8 mouse cellular contexts compared by ENCODE assay signal in genomic region chr19:16435531-16436231, GRCm38 (mm10). TPM values are rescaled to one million over a fixed set of nuclear protein-coding genes. Genes with fewer than 3 reads are reported as not detected.
A peak's percentile ranks its signal among the peaks of the same experiment; 100 is the strongest.
DNase-seq lines count a peak whose midpoint lies in the region; ATAC-seq lines count a peak whose summit lies in the region.

Gene Gna14, plus strand, starts transcription at chr19:16435762.

- no peaks in the 10 kb centered on the region for H3K36me3 ChIP-seq in forebrain, embryonic 16.5 days (ENCODE audit: control insufficient read depth, insufficient read depth)
- no peaks in the 10 kb centered on the region for H3K36me3 ChIP-seq in hindbrain, embryonic 10.5 days

- no peak within 1 kb of the TSS for H3K27ac ChIP-seq in forebrain, embryonic 16.5 days (ENCODE audit: low read length)
- peak within 1 kb of the TSS; percentile 59; the same call in 1 of the 2 replicates for H3K27ac ChIP-seq in hindbrain, embryonic 10.5 days

- peak within 1 kb of the TSS; percentile 77 for H3K4me2 ChIP-seq in forebrain, embryonic 16.5 days (ENCODE audit: low read length)

- H3K9me3 ChIP-seq in forebrain, embryonic 16.5 days (ENCODE audit: control insufficient read depth, low read length) = no peaks in the 10 kb centered on the region
- H3K9me3 ChIP-seq in hindbrain, embryonic 10.5 days = no peaks in the 10 kb centered on the region

- ATAC-seq in forebrain, embryonic 16.5 days = peak; percentile 62
- ATAC-seq in megakaryocyte, adult 5-6 weeks (ENCODE audit: poor library complexity, severe bottlenecking) = peak; percentile 86

- DNase-seq in T-cell, adult 2 months (ENCODE audit: low spot score) = peak; percentile 29
- DNase-seq in cerebellum, adult 8-10 months = peak; percentile 8
- peak; percentile 83 for DNase-seq in hindbrain, embryonic 10.5 days (ENCODE audit: low spot score)
- DNase-seq in layer of hippocampus, postnatal 10 days (ENCODE audit: low spot score in 2 of 2) = peak; percentile 67 to 71
- peak; percentile 33 for DNase-seq in retina, postnatal 7 days (ENCODE audit: low read depth, low spot score)
- DNase-seq in urinary bladder, postnatal 25 days (ENCODE audit: low spot score) = peak; percentile 40

- peaks cover 22% of the 10 kb centered on the region for H3K4me1 ChIP-seq in forebrain, embryonic 16.5 days (replicated peaks; ENCODE audit: control insufficient read depth, insufficient read depth, low read length)
- peaks cover 43% of the 10 kb centered on the region for H3K4me1 ChIP-seq in hindbrain, embryonic 10.5 days (replicated peaks)

- under 1% methylated on average over 27 of the region's 27 CpGs for WGBS in forebrain, embryonic 16.5 days
- 1% methylated on average over 27 of the region's 27 CpGs for WGBS in hindbrain, embryonic 10.5 days

- peak within 1 kb of the TSS; percentile 47 for H3K4me3 ChIP-seq in forebrain, embryonic 16.5 days (replicated peaks; ENCODE audit: low read length)
- peak within 1 kb of the TSS; percentile 53 for H3K4me3 ChIP-seq in hindbrain, embryonic 10.5 days

- H3K9ac ChIP-seq in forebrain, embryonic 16.5 days (replicated peaks; ENCODE audit: low read depth, low read length) = peak within 1 kb of the TSS; percentile 56

- peaks cover 13% of the 10 kb centered on the region for H3K27me3 ChIP-seq in forebrain, embryonic 16.5 days (replicated peaks; ENCODE audit: control insufficient read depth, insufficient read depth, low read length)
- peaks cover 57% of the 10 kb centered on the region for H3K27me3 ChIP-seq in hindbrain, embryonic 10.5 days (ENCODE audit: insufficient read depth, poor library complexity, severe bottlenecking)

RNA-seq across cellular contexts. Expression of gene Gna14, which starts in this region (rescaled TPM):
- 1.1 and 1.3 TPM in 2 replicates for polyA plus RNA-seq in forebrain, embryonic 16.5 days (2015; fragmentation: Nextera tagmentation; extraction: Ambion mirVana)
- polyA plus RNA-seq in hindbrain, embryonic 10.5 days (2016; fragmentation: Nextera tagmentation; extraction: Ambion mirVana) = 0.27 and 1.0 TPM in 2 replicates
- total RNA-seq in layer of hippocampus, postnatal 10 days (2021) = 1 to 10 TPM in 1 of 2 experiments, under 1 TPM in 1; 0.59 to 1.5 TPM
- total RNA-seq in megakaryocyte, adult 5-6 weeks (2015) = 1.2 and 2.3 TPM in 2 replicates
- total RNA-seq in megakaryocyte, adult 5-6 weeks (2017) = 0.45 and 1.4 TPM in 2 replicates

Comparison
In these comparisons a context has a peak if more than half of its experiments do, and no peak if none do; other contexts are left out.
1. DNase-seq: peak in every context shown above with its lines; median percentile 83 in hindbrain, embryonic 10.5 days; 69 in layer of hippocampus, postnatal 10 days; 40 in urinary bladder, postnatal 25 days; 33 in retina, postnatal 7 days; 29 in T-cell, adult 2 months; 8 in cerebellum, adult 8-10 months.